Mouse (Mus musculus) thymus, adult 2 months (tissue): ENCODE measurements around the gene Foxp2. TPM values are rescaled to one million over a fixed set of nuclear protein-coding genes. Genes with fewer than 3 reads are reported as not detected.

ENCODE experiments used
- DNase-seq: peaks from one replicate; pipeline ENCODE4 v3.0.0; 2021
- H3K27ac ChIP-seq: fragments of 200-500 bp; 2 replicates; pipeline ENCODE4 v1.5.1; 2012; ENCODE audit warnings: low read length, control low read depth; ENCODE audit not compliant: control insufficient read depth, insufficient read depth
- H3K27me3 ChIP-seq: fragments of 200-500 bp; 2 replicates; pipeline ENCODE4 v1.6.1; 2012; ENCODE audit warnings: mild to moderate bottlenecking, low read length, moderate library complexity, mixed read lengths; ENCODE audit not compliant: control insufficient read depth, insufficient read depth
- H3K36me3 ChIP-seq: fragments of 200-500 bp; 2 replicates; pipeline ENCODE4 v1.6.1; 2012; ENCODE audit warnings: mild to moderate bottlenecking, low read length, moderate library complexity; ENCODE audit not compliant: control insufficient read depth, insufficient read depth
- H3K4me1 ChIP-seq: fragments of 200-500 bp; replicated peaks from 2 replicates; pipeline ENCODE4 v1.6.1; 2012; ENCODE audit warnings: low read length; ENCODE audit not compliant: control insufficient read depth, insufficient read depth
- H3K4me3 ChIP-seq: fragments of 200-500 bp; 2 replicates; pipeline ENCODE4 v1.5.1; 2012; ENCODE audit warnings: mild to moderate bottlenecking, low read length, control low read depth, moderate library complexity; ENCODE audit not compliant: control insufficient read depth, insufficient read depth
- CTCF ChIP-seq: fragments of 200-500 bp; IDR thresholded peaks from 2 replicates; pipeline ENCODE4 v1.5.1; 2012; ENCODE audit warnings: mild to moderate bottlenecking, control low read depth, low read length, moderate library complexity, borderline replicate concordance; ENCODE audit not compliant: control insufficient read depth, poor library complexity, insufficient read depth; ENCODE audit errors: extremely low read depth
- POLR2A ChIP-seq: fragments of 200-500 bp; IDR thresholded peaks from 2 replicates; pipeline ENCODE4 v1.6.1; 2012; ENCODE audit warnings: mild to moderate bottlenecking, low read length, control low read depth, moderate library complexity; ENCODE audit not compliant: control insufficient read depth, poor library complexity, insufficient read depth; ENCODE audit errors: extremely low read depth
- WGBS: fragments of 180-500 bp; shearing (Covaris S2); methylation state at CpG from one replicate; pipeline ENCODE4 v1.1.7; 2018; 5-methylcytosine and 5-hydroxymethylcytosine counted together
- polyA plus RNA-seq: library from polyadenylated mRNA; depleted of rRNA; stranded (reverse); fragments of >200 nt; gene quantifications from 2 replicates; pipeline ENCODE4 v1.2.3, GENCODE M21; 2012

Foxp2 gene
- polyA plus RNA-seq, 1 experiment = 0.85 TPM

GRCm38 (mm10) chr6:15063246-15063645 lies 162.1 kb downstream of the Foxp2 start:
- Histone ChIP-seq H3K27ac (no peak overlapping the region), H3K4me3 (no peak overlapping the region), H3K27me3 (no peaks in the 10 kb centered on the region), H3K4me1 (no peaks in the 10 kb centered on the region), H3K36me3 (no peaks in the 10 kb centered on the region)
- no peak for DNase-seq
- WGBS = 92% methylated on average over 1 of the region's 1 CpGs
- TF ChIP-seq CTCF = no peak
- TF ChIP-seq POLR2A = no peak

DNA sequence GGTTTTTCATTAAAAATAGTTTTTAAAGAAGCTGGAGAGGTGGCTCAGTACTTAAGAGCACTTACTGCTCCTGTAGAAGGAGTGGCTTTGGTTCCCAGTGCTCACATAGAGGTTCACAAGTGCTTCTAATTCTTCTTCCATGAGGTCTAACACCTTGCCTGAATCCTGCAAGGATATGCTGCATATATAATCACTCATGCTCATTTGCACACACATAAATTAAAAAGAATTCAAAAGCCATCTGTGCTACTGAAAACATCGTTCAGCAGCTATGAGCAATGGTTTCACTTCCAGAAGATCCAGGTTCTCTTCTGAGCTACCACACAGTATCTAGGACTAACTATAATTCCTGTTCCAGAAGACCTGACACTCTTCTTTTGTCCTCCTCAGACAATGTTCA lies 200.4 kb downstream of the Foxp2 start:
- Histone ChIP-seq H3K27ac (no peak overlapping the region), H3K4me3 (no peak overlapping the region), H3K27me3 (no peaks in the 10 kb centered on the region), H3K4me1 (no peaks in the 10 kb centered on the region), H3K36me3 (no peaks in the 10 kb centered on the region)
- WGBS = 91% methylated on average over 1 of the region's 1 CpGs
- no peak for DNase-seq
- TF ChIP-seq POLR2A (no peak), CTCF (no peak)

DNA sequence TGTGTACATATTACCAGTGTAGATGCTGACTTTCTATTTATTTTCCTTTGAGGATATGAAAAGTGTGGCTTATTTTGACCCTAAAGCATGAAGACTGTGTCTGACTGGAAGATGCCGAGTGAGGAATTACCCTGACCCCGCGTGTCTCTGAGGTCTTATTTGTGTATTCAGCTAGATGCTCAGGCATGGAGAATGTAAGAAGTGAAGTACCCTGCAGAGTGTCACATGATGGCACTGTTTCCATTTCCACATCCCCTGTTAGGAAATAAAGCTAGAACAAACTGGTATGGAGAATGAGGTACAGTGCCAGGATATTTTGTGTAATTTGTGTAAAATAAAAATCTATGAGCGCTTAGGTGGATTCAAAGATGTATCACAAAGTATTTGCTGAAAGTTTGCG lies 219.8 kb downstream of the Foxp2 start:
- no peak for TF ChIP-seq CTCF
- TF ChIP-seq POLR2A = no peak
- Histone ChIP-seq H3K4me3 (no peak overlapping the region), H3K27ac (no peak overlapping the region), H3K4me1 (no peaks in the 10 kb centered on the region), H3K27me3 (no peaks in the 10 kb centered on the region), H3K36me3 (no peaks in the 10 kb centered on the region)
- DNase-seq = no peak
- WGBS = 92% methylated on average over 5 of the region's 5 CpGs

GRCm38 (mm10) chr6:15121339-15121738 lies 220.2 kb downstream of the Foxp2 start:
- no peak for DNase-seq
- Histone ChIP-seq H3K36me3 (no peaks in the 10 kb centered on the region), H3K27ac (no peak overlapping the region), H3K4me3 (no peak overlapping the region), H3K4me1 (no peaks in the 10 kb centered on the region), H3K27me3 (no peaks in the 10 kb centered on the region)
- no peak for TF ChIP-seq CTCF
- no peak for TF ChIP-seq POLR2A

DNA sequence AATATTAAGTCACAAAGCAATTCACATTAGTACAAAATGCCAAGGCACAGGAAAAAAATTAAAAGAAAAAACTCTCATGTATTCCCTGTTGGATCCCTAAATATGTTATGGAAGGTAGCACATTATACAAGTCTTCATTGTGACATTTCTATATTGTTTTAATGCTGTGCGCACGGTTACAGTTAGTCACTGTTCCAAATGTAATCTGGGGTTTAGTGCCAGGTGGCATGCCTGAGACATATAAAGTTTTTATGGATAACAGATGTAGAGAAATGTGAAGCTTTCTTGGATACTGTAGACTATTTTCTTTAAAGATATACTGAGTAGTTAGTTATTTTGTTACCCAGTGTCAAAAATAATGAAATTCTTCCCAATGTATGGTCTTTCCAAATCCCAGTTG lies 229.0 kb downstream of the Foxp2 start:
- H3K27ac ChIP-seq = no peak overlapping the region
- H3K27me3 ChIP-seq = no peaks in the 10 kb centered on the region
- TF ChIP-seq CTCF (no peak), POLR2A (no peak)
- H3K4me3 ChIP-seq = no peak overlapping the region
- H3K4me1 ChIP-seq = no peaks in the 10 kb centered on the region
- no peak for DNase-seq
- H3K36me3 ChIP-seq = no peaks in the 10 kb centered on the region
- WGBS = over 99% methylated on average over 2 of the region's 2 CpGs

- DNase-seq = no peak
- TF ChIP-seq POLR2A (no peak), CTCF (no peak)
- Histone ChIP-seq H3K4me3 (no peak overlapping the region), H3K36me3 (no peaks in the 10 kb centered on the region), H3K27ac (no peak overlapping the region), H3K4me1 (no peaks in the 10 kb centered on the region), H3K27me3 (no peaks in the 10 kb centered on the region)
- WGBS = 93% methylated on average over 1 of the region's 1 CpGs
Observed at GRCm38 (mm10) chr6:15142094-15142493, 240.9 kb downstream of the Foxp2 start.

DNA sequence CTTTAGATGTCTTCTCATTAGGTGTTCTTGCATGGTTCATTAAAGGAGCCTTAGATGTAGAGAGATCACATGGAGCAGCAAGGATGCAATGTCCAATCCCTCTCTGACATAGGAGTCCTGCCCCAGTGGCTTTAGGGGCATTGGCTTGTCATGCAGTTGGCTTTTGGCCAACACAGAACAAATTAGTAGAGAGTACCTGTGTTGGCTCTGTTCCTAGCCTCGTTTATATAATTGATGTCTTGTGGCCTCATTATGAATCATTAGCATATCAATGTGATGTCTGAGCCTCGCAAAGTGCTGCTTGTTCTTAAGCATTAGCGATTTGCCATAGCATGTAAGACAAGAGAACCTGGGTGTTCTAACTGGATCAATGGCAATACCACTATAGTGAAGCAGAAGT lies 250.5 kb downstream of the Foxp2 start:
- WGBS = 83% methylated on average over 3 of the region's 3 CpGs
- H3K27ac ChIP-seq = no peak overlapping the region

More for the DNA sequence above, 250.5 kb downstream of the Foxp2 start:
- TF ChIP-seq CTCF = no peak
- no peak for TF ChIP-seq POLR2A
- Histone ChIP-seq H3K4me1 (no peaks in the 10 kb centered on the region), H3K36me3 (no peaks in the 10 kb centered on the region), H3K4me3 (no peak overlapping the region), H3K27me3 (no peaks in the 10 kb centered on the region)
- no peak for DNase-seq
